Mouse (Mus musculus): ENCODE data around the gene Tmem256. TPM values are rescaled to one million over a fixed set of nuclear protein-coding genes. Genes with fewer than 3 reads are reported as not detected.
A peak's percentile ranks its signal among the peaks of the same experiment; 100 is the strongest.

Gene Tmem256
- polyA plus RNA-seq, 1 experiment from 2014 or later: 379 TPM

DNA sequence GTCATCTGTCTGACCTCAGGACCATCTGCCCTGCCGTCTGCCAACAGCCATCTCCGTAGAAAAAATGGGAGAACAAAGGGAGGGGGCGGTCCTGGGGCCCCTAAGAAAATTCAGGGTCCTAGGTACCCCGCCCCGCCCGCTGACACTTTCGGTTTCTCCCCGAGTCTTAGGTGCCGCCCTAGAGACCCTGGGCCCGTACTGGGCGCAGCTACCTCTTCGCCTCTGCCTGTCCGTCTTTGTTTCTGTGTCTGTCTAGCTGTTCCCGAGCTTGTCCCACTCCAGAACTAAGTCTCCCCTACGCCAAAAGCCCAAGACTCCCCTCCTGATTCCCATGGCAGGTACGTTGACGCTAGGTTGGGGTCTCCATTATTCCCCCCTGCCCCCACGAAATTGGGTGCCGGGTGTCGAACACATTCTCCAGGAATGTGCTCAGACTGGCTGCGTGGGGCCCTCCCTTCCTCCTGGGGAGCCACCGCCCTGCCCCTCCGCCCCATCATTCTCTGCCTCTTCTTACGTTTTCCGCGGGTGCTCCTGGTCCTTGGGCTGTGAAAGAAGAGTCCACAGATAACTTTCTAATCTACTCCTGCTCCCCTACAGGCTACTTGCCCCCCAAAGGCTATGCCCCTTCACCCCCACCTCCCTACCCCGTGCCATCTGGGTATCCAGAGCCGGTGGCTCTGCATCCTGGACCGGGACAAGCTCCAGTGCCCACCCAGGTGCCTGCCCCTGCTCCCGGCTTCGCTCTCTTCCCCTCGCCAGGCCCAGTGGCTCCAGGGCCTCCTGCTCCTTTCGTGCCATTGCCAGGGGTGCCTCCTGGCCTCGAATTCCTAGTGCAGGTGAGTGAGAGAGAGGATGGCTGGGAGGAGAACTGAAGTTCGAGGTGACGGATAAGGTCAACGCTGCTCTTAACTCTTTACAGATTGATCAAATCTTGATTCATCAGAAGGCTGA is 8.7 kb downstream of the Tmem256 start:
- Histone ChIP-seq H3K9me3 (ENCODE audit: control insufficient read depth, low read length) (no peaks in the 10 kb centered on the region), H3K27ac (ENCODE audit: low read depth, low read length) (peak overlapping the region; percentile 96), H3K27me3 (replicated peaks; ENCODE audit: control insufficient read depth, insufficient read depth, low read length) (no peaks in the 10 kb centered on the region), H3K4me2 (ENCODE audit: low read length) (peak overlapping the region; percentile 97), H3K4me1 (ENCODE audit: control insufficient read depth, insufficient read depth, low read depth, low read length) (peaks cover 18% of the 10 kb centered on the region), H3K36me3 (ENCODE audit: control insufficient read depth, insufficient read depth, low read length) (peaks cover 20% of the 10 kb centered on the region), H3K4me3 (ENCODE audit: low read length) (peak overlapping the region; percentile 72), H3K9ac (ENCODE audit: low read depth, low read length) (peak overlapping the region; percentile 86)
- 9% methylated on average over 36 of the region's 37 CpGs for WGBS
- ATAC-seq: peak; percentile 48

DNA sequence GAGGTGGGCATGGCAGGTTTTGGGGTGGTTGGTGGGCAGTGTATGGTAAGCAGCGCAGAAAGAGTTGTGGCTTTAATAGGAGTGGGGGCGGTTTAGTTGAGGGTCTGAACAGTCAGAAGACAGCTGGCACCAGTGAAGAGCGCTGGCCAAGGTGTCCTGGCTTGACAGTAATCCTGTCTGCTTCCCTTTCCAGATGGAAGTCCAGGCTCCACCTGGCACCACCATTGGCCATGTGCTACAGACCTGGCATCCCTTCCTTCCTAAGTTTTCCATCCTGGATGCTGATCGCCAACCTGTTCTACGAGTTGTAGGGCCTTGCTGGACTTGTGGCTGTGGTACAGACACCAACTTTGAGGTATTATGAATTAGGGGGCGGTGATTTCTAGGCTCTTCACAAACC is 9.7 kb downstream of the Tmem256 start:
- Histone ChIP-seq H3K27me3 (replicated peaks; ENCODE audit: control insufficient read depth, insufficient read depth, low read length) (no peaks in the 10 kb centered on the region), H3K36me3 (ENCODE audit: control insufficient read depth, insufficient read depth, low read length) (peaks cover 20% of the 10 kb centered on the region), H3K9me3 (ENCODE audit: control insufficient read depth, low read length) (no peaks in the 10 kb centered on the region), H3K27ac (ENCODE audit: low read depth, low read length) (no peak overlapping the region), H3K4me3 (ENCODE audit: low read length) (peak overlapping the region; percentile 72), H3K4me2 (ENCODE audit: low read length) (peak overlapping the region; percentile 97), H3K4me1 (ENCODE audit: control insufficient read depth, insufficient read depth, low read depth, low read length) (peaks cover 18% of the 10 kb centered on the region), H3K9ac (ENCODE audit: low read depth, low read length) (peak overlapping the region; percentile 86)
- no peak for ATAC-seq
- WGBS: 94% methylated on average over 6 of the region's 6 CpGs

DNA sequence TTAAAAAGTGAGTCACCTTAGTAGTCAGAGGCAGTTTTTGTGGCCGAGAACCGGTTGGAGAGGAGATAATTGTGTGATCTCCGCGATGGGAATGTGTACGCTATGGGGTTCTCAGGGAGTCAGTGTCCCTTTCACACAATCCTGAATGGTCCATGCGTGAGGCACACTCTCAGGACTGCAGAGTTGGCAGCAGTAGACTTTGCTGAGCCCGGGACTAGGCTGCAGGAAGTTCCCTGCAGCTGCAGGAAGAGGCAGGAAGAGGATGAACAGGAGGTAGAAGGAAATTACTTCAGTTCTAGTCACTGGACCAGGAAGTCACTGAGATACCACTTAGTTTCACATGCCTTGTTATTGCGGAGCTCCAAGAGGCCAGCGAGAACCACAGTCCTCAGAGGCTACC is 10.8 kb downstream of the Tmem256 start:
- H3K9me3 ChIP-seq (ENCODE audit: control insufficient read depth, low read length): no peaks in the 10 kb centered on the region
- 89% methylated on average over 9 of the region's 9 CpGs for WGBS

DNA sequence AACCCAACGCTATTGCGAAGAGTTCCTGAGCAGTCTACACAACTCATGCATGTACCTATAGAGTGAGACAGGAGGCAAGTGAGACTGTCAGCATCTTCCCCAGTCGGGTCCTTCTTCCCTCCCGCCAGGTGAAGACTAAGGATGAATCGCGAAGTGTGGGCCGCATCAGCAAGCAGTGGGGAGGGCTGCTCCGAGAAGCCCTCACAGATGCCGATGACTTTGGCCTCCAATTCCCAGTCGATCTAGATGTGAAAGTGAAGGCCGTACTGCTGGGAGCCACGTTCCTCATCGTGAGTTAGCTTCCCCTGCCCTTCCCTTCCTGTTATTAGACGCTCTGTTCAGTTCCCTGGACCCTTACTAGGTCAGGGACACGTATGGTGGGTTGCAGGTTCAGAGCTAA is 11.6 kb downstream of the Tmem256 start:
- Histone ChIP-seq H3K4me1 (ENCODE audit: control insufficient read depth, insufficient read depth, low read depth, low read length) (peaks cover 18% of the 10 kb centered on the region), H3K36me3 (ENCODE audit: control insufficient read depth, insufficient read depth, low read length) (peaks cover 20% of the 10 kb centered on the region), H3K4me3 (ENCODE audit: low read length) (no peak overlapping the region), H3K27me3 (replicated peaks; ENCODE audit: control insufficient read depth, insufficient read depth, low read length) (no peaks in the 10 kb centered on the region), H3K4me2 (ENCODE audit: low read length) (no peak overlapping the region), H3K9ac (ENCODE audit: low read depth, low read length) (no peak overlapping the region), H3K9me3 (ENCODE audit: control insufficient read depth, low read length) (no peaks in the 10 kb centered on the region), H3K27ac (ENCODE audit: low read depth, low read length) (no peak overlapping the region)
- no peak for ATAC-seq
- WGBS: 94% methylated on average over 15 of the region's 15 CpGs

More for the DNA sequence above, 10.8 kb downstream of the Tmem256 start:
- H3K4me2 ChIP-seq (ENCODE audit: low read length): no peak overlapping the region
- H3K4me3 ChIP-seq (ENCODE audit: low read length): no peak overlapping the region
- H3K36me3 ChIP-seq (ENCODE audit: control insufficient read depth, insufficient read depth, low read length): peaks cover 20% of the 10 kb centered on the region
- no peak overlapping the region for H3K27ac ChIP-seq (ENCODE audit: low read depth, low read length)
- H3K4me1 ChIP-seq (ENCODE audit: control insufficient read depth, insufficient read depth, low read depth, low read length): peaks cover 18% of the 10 kb centered on the region
- ATAC-seq: no peak
- H3K9ac ChIP-seq (ENCODE audit: low read depth, low read length): no peak overlapping the region
- no peaks in the 10 kb centered on the region for H3K27me3 ChIP-seq (replicated peaks; ENCODE audit: control insufficient read depth, insufficient read depth, low read length)

DNA sequence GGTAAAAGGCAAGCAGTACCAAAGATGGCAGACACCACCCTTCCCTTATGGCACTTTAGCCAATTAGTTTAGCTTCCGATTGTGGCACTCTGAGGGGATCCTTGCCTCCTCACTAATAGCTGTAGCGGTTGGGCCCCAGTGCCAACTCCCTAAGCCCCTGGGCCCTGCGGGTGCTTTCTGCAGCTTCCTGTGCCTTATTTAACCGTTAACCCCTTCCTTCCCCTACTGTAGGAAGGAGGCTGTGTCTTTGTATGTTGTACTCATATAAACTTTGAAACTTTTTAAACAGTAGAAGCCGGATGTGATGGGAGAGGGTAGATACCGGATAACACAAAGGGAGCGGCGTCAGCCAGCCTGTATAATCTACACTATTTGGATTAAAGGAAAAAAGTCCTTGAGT is 12.4 kb downstream of the Tmem256 start:
- Histone ChIP-seq H3K4me3 (ENCODE audit: low read length) (no peak overlapping the region), H3K27me3 (replicated peaks; ENCODE audit: control insufficient read depth, insufficient read depth, low read length) (no peaks in the 10 kb centered on the region), H3K27ac (ENCODE audit: low read depth, low read length) (no peak overlapping the region), H3K9me3 (ENCODE audit: control insufficient read depth, low read length) (no peaks in the 10 kb centered on the region), H3K36me3 (ENCODE audit: control insufficient read depth, insufficient read depth, low read length) (peaks cover 20% of the 10 kb centered on the region), H3K4me2 (ENCODE audit: low read length) (no peak overlapping the region), H3K9ac (ENCODE audit: low read depth, low read length) (no peak overlapping the region), H3K4me1 (ENCODE audit: control insufficient read depth, insufficient read depth, low read depth, low read length) (peaks cover 13% of the 10 kb centered on the region)
- ATAC-seq: no peak
- 69% methylated on average over 8 of the region's 8 CpGs for WGBS

DNA sequence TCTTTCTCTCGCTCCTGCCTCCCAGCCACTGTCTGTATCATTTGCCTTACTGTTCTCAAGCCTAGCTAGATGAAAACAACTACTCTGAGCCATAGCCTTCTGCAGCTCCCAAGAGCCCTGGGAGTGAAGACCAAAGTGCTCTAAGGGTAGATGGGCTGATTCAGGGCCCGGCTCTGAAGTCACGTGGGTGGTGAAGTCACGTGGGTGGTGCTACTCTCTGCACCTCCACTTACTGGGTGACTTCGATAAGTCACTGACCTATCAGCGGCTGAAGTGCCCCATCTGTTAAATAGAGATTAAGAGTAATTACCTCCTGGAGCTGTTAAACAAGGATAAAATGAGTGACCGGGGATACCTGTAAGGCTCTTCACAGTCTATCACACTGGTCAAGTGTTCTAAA is 15.7 kb downstream of the Tmem256 start:
- no peak overlapping the region for H3K4me3 ChIP-seq (ENCODE audit: low read length)
- no peaks in the 10 kb centered on the region for H3K9me3 ChIP-seq (ENCODE audit: control insufficient read depth, low read length)
- no peak overlapping the region for H3K27ac ChIP-seq (ENCODE audit: low read depth, low read length)
- no peak for ATAC-seq
- 0 out of 2 replicates have a peak, but pooled peaks cover 3% of the 10 kb centered on the region for H3K27me3 ChIP-seq (replicated peaks; ENCODE audit: control insufficient read depth, insufficient read depth, low read length)
- no peaks in the 10 kb centered on the region for H3K4me1 ChIP-seq (ENCODE audit: control insufficient read depth, insufficient read depth, low read depth, low read length)
- WGBS: 65% methylated on average over 7 of the region's 7 CpGs
- no peak overlapping the region for H3K4me2 ChIP-seq (ENCODE audit: low read length)
- H3K9ac ChIP-seq (ENCODE audit: low read depth, low read length): no peak overlapping the region
- H3K36me3 ChIP-seq (ENCODE audit: control insufficient read depth, insufficient read depth, low read length): peaks cover 17% of the 10 kb centered on the region

DNA sequence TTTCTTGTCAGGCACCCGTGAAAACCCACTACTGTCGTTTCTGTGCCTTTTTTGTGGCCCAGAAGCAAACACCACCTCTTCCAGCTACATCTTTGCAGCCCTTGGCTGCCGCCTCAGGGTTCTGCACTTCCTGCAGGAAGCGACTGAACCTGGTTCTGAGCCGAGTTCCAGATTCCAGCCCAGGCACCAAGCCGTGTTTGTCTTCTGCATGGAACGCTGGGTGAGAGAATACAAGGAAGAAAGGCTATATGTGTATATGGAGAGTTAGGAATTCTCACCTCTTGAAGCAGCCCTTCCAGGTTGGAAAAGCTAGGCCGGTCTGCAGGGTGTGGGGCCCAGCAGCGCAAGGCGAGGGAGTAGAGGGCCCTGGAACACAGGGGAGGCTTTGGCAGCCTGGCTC is 16.4 kb downstream of the Tmem256 start:
- no peak for ATAC-seq
- H3K4me2 ChIP-seq (ENCODE audit: low read length): no peak overlapping the region
- H3K27me3 ChIP-seq (replicated peaks; ENCODE audit: control insufficient read depth, insufficient read depth, low read length): 0 out of 2 replicates have a peak, but pooled peaks cover 6% of the 10 kb centered on the region
- H3K4me3 ChIP-seq (ENCODE audit: low read length): no peak overlapping the region
- no peak overlapping the region for H3K9ac ChIP-seq (ENCODE audit: low read depth, low read length)
- no peak overlapping the region for H3K27ac ChIP-seq (ENCODE audit: low read depth, low read length)
- no peaks in the 10 kb centered on the region for H3K4me1 ChIP-seq (ENCODE audit: control insufficient read depth, insufficient read depth, low read depth, low read length)
- no peaks in the 10 kb centered on the region for H3K9me3 ChIP-seq (ENCODE audit: control insufficient read depth, low read length)
- H3K36me3 ChIP-seq (ENCODE audit: control insufficient read depth, insufficient read depth, low read length): peaks cover 17% of the 10 kb centered on the region
- WGBS: 87% methylated on average over 10 of the region's 10 CpGs

DNA sequence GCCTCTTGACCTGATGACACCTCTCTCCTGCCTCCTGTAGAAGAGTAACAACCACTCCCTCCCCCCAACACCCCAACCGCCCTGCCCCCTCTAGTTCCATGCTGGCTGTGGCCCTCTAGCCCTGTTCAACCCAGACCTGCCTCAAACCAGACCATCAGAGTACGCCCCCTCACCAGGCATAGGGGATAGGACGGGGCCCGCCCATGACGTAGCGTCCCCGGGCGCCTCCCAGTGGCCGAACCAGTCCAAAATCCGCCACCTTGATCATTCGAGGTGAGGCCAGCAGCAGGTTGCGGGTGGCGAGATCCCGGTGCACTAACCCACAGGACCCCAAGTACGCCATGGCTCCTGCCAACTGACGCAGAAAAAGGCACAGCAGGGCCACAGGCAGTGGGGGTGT is 17.0 kb downstream of the Tmem256 start:
- H3K36me3 ChIP-seq (ENCODE audit: control insufficient read depth, insufficient read depth, low read length): peaks cover 10% of the 10 kb centered on the region; the same call in 1 of the 2 replicates
- ATAC-seq: peak; percentile 40; the same call in 1 of the 2 replicates
- H3K4me2 ChIP-seq (ENCODE audit: low read length): no peak overlapping the region
- H3K27me3 ChIP-seq (replicated peaks; ENCODE audit: control insufficient read depth, insufficient read depth, low read length): 0 out of 2 replicates have a peak, but pooled peaks cover 6% of the 10 kb centered on the region
- H3K4me3 ChIP-seq (ENCODE audit: low read length): no peak overlapping the region
- WGBS: 18% methylated on average over 16 of the region's 16 CpGs
- no peaks in the 10 kb centered on the region for H3K4me1 ChIP-seq (ENCODE audit: control insufficient read depth, insufficient read depth, low read depth, low read length)
- H3K27ac ChIP-seq (ENCODE audit: low read depth, low read length): no peak overlapping the region
- no peaks in the 10 kb centered on the region for H3K9me3 ChIP-seq (ENCODE audit: control insufficient read depth, low read length)
- no peak overlapping the region for H3K9ac ChIP-seq (ENCODE audit: low read depth, low read length)

DNA sequence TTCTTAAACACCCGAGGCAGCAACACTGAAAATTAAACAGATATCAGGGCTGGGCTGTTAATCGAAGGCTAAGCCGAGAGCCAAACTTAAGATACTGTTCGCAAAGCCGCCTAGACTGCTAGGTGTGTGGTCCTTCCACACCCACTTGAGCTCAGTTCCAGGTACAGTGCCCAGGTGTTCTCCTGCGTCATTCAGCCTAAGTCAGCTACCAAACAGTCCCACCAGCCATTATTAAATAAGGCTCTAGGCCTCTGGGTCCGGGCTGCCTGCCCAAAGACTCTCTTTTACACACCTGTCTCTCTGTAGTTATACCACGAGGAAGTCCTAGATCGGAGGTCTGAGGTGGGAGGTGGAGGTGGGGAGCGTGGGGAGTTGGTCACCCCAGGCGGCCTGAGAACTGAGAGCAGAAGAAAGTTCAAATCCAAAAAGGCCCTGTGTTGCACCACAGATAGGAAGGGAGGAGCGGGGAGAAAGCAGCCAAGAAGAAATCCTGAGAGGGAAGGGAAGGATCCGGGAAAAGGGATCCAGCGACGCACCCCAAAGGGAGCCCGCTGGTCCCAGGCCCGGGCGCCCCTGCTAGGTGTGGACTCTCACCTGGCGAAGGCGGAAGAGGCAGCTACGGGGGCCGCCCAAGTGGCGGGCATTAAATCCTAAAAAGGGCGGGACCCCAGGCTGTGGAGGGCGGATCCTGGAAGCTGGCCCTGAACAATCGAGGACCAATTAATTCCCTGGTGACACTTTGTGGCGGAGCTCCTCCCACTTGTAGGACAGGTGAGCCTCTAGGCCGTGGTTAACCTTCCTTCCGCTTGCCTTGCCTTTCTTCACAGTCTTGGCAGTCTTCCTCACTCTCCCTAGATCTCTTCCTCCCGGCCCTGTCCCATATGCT is 20.0 kb downstream of the Tmem256 start, which contains the start of gene Tnk1:
TSS of gene Tnk1 (minus strand) at position 618 of the 886 bp plus-strand sequence.
- WGBS: 24% methylated on average over 30 of the region's 30 CpGs
- Histone ChIP-seq H3K27ac (ENCODE audit: low read depth, low read length) (no peak within 1 kb of the TSS), H3K36me3 (ENCODE audit: control insufficient read depth, insufficient read depth, low read length) (no peaks in the 10 kb centered on the region)

More for the DNA sequence above, 20.0 kb downstream of the Tmem256 start, which contains the start of gene Tnk1:
- Histone ChIP-seq H3K4me1 (ENCODE audit: control insufficient read depth, insufficient read depth, low read depth, low read length) (no peaks in the 10 kb centered on the region), H3K27me3 (replicated peaks; ENCODE audit: control insufficient read depth, insufficient read depth, low read length) (0 out of 2 replicates have a peak, but pooled peaks cover 6% of the 10 kb centered on the region), H3K9ac (ENCODE audit: low read depth, low read length) (no peak within 1 kb of the TSS), H3K9me3 (ENCODE audit: control insufficient read depth, low read length) (no peaks in the 10 kb centered on the region), H3K4me3 (ENCODE audit: low read length) (no peak within 1 kb of the TSS), H3K4me2 (ENCODE audit: low read length) (no peak within 1 kb of the TSS)
- no peak for ATAC-seq

All from hindbrain, embryonic 16.5 days (tissue).